Mouse (Mus musculus): ENCODE data around the gene Ptprq. TPM values are rescaled to one million over a fixed set of nuclear protein-coding genes. Genes with fewer than 3 reads are reported as not detected.
A peak's percentile ranks its signal among the peaks of the same experiment; 100 is the strongest.

Ptprq gene
- total RNA-seq, 2 experiments from 2014 or later = not detected

GRCm38 (mm10) chr10:107649687-107650086, 70.2 kb downstream of the Ptprq start:
- ATAC-seq (replicated peaks; ENCODE audit: poor library complexity) = no peak

- no peak for ATAC-seq (replicated peaks; ENCODE audit: poor library complexity)
Observed at GRCm38 (mm10) chr10:107628104-107628503, 91.7 kb downstream of the Ptprq start.

- no peak for ATAC-seq (replicated peaks; ENCODE audit: poor library complexity)
Observed at GRCm38 (mm10) chr10:107626648-107627047, 93.2 kb downstream of the Ptprq start.

GRCm38 (mm10) chr10:107624211-107624610, 95.6 kb downstream of the Ptprq start:
- ATAC-seq (replicated peaks; ENCODE audit: poor library complexity) = no peak

- ATAC-seq (replicated peaks; ENCODE audit: poor library complexity) = no peak
Observed at GRCm38 (mm10) chr10:107615460-107615859, 104.4 kb downstream of the Ptprq start.

- no peak for ATAC-seq (replicated peaks; ENCODE audit: poor library complexity)
Observed at GRCm38 (mm10) chr10:107601371-107601770, 118.5 kb downstream of the Ptprq start.

- ATAC-seq (replicated peaks; ENCODE audit: poor library complexity) = no peak
Observed at GRCm38 (mm10) chr10:107583360-107583759, 136.5 kb downstream of the Ptprq start.

GRCm38 (mm10) chr10:107569044-107569443, 150.8 kb downstream of the Ptprq start:
- no peak for ATAC-seq (replicated peaks; ENCODE audit: poor library complexity)

- ATAC-seq (replicated peaks; ENCODE audit: poor library complexity) = no peak
Observed at GRCm38 (mm10) chr10:107568261-107568660, 151.6 kb downstream of the Ptprq start.

GRCm38 (mm10) chr10:107562875-107563274, 157.0 kb downstream of the Ptprq start:
- ATAC-seq (replicated peaks; ENCODE audit: poor library complexity) = no peak

- no peak for ATAC-seq (replicated peaks; ENCODE audit: poor library complexity)
Observed at GRCm38 (mm10) chr10:107560881-107561280, 159.0 kb downstream of the Ptprq start.

- no peak for ATAC-seq (replicated peaks; ENCODE audit: poor library complexity)
Observed at GRCm38 (mm10) chr10:107543026-107543425, 176.8 kb downstream of the Ptprq start.

GRCm38 (mm10) chr10:107528758-107529157, 191.1 kb downstream of the Ptprq start:
- no peak for ATAC-seq (replicated peaks; ENCODE audit: poor library complexity)

- no peak for ATAC-seq (replicated peaks; ENCODE audit: poor library complexity)
Observed at GRCm38 (mm10) chr10:107519216-107519615, 200.6 kb downstream of the Ptprq start.

- no peak for ATAC-seq (replicated peaks; ENCODE audit: poor library complexity)
Observed at GRCm38 (mm10) chr10:107516641-107517040, 203.2 kb downstream of the Ptprq start.

GRCm38 (mm10) chr10:107514735-107515134, 205.1 kb downstream of the Ptprq start:
- ATAC-seq (replicated peaks; ENCODE audit: poor library complexity) = no peak

- no peak for ATAC-seq (replicated peaks; ENCODE audit: poor library complexity)
Observed at GRCm38 (mm10) chr10:107506397-107506796, 213.5 kb downstream of the Ptprq start.

- ATAC-seq (replicated peaks; ENCODE audit: poor library complexity) = no peak
Observed at GRCm38 (mm10) chr10:107503430-107503829, 216.4 kb downstream of the Ptprq start.

- ATAC-seq (replicated peaks; ENCODE audit: poor library complexity) = no peak
Observed at GRCm38 (mm10) chr10:107502193-107502592, 217.7 kb downstream of the Ptprq start.

- no peak for ATAC-seq (replicated peaks; ENCODE audit: poor library complexity)
Observed at GRCm38 (mm10) chr10:107499656-107500055, 220.2 kb downstream of the Ptprq start.

GRCm38 (mm10) chr10:107496402-107496801, 223.4 kb downstream of the Ptprq start:
- peak; percentile 42; the same call in 1 of the 2 replicates for ATAC-seq (replicated peaks; ENCODE audit: poor library complexity)

- ATAC-seq (replicated peaks; ENCODE audit: poor library complexity) = no peak
Observed at GRCm38 (mm10) chr10:107494568-107494967, 225.3 kb downstream of the Ptprq start, which contains the start of gene Myf6. Myf6 (minus strand) TSS chr10:107494737.

All from megakaryocyte progenitor cell, adult 5-6 weeks (primary cell).